Mouse (Mus musculus) common myeloid progenitor, adult 5-6 weeks (primary cell): ENCODE data around the gene Tctex1d1. TPM values are rescaled to one million over a fixed set of nuclear protein-coding genes. Genes with fewer than 3 reads are reported as not detected.

Experiments
- ATAC-seq: replicated peaks from 2 replicates; pipeline ENCODE4 v1.8.0; 2016; ENCODE audit warnings: low read depth, mild to moderate bottlenecking, moderate TSS enrichment, inconsistent platforms; ENCODE audit not compliant: poor library complexity, severe bottlenecking
- total RNA-seq: library from RNA; stranded (forward); fragments of 200-1000, 187-1606 nt; gene quantifications from 2 replicates; pipeline ENCODE4 v1.2.3, GENCODE M21; 2017

The Tctex1d1 gene
- total RNA-seq, 1 experiment from 2014 or later: 1.6 TPM

- no peak for ATAC-seq
These were observed 8.9 kb downstream of the Tctex1d1 start for GRCm38 (mm10) chr4:102987325-102987724.

GRCm38 (mm10) chr4:102987756-102988155, 9.3 kb downstream of the Tctex1d1 start:
- no peak for ATAC-seq

- ATAC-seq: no peak
These were observed 10.1 kb downstream of the Tctex1d1 start for GRCm38 (mm10) chr4:102988526-102988925.

DNA sequence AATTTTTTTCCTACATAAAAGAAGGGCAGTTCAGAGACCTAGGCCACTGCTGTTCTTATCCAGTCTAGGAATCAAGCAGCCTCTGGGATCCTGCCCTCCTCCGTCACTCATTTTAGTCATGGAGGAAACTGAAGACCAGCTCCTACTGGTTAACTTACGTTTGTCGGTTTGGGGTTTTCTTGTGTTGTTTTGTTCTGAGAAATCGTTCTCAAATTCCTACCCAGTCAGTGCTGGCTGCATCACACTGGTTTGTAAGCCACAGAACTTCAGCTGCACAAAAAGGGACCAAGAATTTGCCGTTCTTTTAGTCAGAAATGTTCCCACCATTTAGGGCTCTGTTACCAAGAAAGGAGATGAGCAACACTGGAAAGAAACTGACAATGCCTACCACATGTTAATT, 11.0 kb downstream of the Tctex1d1 start:
- no peak for ATAC-seq

DNA sequence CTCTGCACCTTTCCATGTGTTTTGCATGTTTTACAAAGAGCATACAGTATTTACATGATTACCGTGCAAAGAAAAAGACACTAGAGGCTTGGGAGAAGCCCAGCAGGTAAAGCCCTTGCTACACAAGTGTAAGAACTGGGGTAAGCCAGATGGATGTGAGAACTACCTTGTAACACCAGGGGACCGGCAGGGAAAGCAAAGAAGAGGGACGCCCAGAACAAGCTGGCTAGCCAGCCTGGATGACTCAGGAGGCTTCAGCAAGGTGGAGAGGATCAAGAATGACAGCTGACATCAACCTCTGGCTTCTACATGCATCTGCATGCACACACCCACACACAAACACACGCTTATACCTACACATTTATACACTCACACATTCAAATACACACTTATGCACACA, 11.6 kb downstream of the Tctex1d1 start:
- no peak for ATAC-seq

- ATAC-seq: no peak
These were observed 12.4 kb downstream of the Tctex1d1 start for GRCm38 (mm10) chr4:102990595-102991340.

- ATAC-seq: no peak
These were observed 13.3 kb downstream of the Tctex1d1 start for GRCm38 (mm10) chr4:102991685-102992084.

- no peak for ATAC-seq
These were observed 26.3 kb downstream of the Tctex1d1 start for GRCm38 (mm10) chr4:103004681-103005080.

DNA sequence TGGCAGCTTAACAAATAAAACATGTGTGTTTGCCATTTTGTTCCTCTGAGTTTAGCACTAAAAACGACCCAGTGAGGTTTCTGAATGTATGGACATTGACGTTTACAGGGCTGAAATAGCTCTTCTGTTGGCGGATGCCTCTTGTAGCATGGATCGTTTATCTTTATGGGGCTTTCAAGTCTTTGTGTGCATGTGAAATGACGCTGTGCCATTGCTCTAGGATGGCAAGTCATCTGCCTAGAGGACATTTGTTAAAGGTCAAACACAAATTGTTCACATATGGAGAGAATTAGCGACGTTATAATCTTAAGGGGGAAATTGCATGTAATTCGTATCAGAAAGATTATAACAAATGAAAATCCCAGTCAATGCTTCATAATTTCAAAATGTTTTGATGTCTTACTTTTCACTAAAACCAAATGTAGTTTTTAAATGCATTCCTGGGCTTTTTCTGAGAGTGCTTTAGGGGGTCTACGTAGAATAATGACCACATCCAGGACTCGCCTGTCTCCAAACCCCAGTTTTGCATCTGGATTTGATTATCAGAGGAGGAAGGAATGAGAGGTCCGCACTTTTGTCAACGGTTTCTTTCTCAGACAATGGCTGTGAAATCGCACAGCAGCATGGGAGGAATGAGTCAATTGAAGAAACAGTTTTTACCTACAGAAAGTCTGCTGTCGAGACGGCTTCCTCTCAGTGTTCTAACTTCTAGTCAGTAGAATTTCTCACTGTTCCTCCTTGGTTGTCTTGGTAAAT, 27.0 kb downstream of the Tctex1d1 start:
- ATAC-seq: no peak

- no peak for ATAC-seq
These were observed 27.9 kb downstream of the Tctex1d1 start for GRCm38 (mm10) chr4:103006266-103006665.

DNA sequence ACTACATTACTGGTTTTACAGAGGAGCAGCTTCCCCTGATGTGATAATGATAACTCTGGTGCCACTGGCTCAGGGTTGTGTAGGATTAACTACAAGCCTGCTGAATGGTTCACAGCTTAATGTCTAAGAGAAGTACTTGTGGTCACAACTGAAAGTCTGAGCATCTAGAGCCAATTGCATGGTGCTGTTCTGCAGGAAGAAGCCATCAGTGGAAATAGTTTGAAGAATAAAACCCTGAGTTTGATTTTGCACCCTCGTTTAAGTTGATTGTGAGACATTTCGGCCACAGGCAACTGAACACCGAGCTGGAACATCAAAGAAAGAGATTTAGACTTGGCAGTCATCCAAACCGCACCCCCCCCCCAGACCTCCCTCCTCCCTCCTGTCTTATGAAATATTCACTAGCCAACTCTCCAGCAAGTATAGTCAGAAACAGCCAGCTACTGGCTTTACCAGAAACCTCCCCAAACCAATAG, 28.6 kb downstream of the Tctex1d1 start:
- peak; percentile 94 for ATAC-seq

DNA sequence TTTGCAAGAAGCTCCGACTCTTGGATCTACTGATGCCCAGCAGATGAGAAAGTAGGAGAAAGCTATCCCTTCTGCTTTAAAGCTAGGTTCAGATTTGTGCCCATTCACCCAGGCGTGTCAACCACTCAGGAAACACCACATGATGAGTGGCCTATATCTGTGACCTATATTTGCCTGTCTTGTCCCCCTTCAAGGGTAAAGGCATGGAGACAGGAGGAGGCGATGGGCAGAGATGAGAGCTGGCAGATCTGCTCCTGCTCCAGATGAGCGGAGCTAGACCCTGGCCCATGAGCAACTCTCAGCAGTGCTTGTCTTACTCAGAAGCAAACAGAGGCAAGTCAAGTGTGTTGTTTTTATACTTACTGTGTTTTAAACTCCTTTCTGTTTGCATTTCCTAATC, 32.3 kb downstream of the Tctex1d1 start:
- no peak for ATAC-seq

DNA sequence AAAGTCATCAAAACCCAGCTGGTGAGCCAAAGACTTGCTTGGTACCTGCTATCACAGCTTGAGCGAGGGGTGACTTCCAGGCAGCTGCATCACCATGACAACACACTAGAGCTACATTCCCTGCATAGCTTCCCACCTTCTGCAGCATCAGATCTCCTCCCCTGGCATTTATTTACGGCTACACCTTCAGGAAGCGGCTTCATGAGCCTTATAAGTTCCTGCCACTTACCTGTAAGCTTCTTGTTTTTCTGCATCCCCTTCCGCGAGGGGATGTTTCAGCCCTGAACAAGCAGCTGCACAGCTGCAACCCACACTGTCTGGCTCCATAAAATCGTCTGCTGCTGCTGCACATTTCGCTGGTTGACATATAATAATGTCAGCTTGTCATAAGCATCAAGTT, 33.4 kb downstream of the Tctex1d1 start:
- ATAC-seq: no peak

- no peak for ATAC-seq
These were observed 35.1 kb downstream of the Tctex1d1 start for GRCm38 (mm10) chr4:103013490-103013889.

GRCm38 (mm10) chr4:103026621-103027020, 48.2 kb downstream of the Tctex1d1 start, which contains the start of gene Insl5:
Gene Insl5 (minus strand): TSS chr4:103026842.
- no peak for ATAC-seq

DNA sequence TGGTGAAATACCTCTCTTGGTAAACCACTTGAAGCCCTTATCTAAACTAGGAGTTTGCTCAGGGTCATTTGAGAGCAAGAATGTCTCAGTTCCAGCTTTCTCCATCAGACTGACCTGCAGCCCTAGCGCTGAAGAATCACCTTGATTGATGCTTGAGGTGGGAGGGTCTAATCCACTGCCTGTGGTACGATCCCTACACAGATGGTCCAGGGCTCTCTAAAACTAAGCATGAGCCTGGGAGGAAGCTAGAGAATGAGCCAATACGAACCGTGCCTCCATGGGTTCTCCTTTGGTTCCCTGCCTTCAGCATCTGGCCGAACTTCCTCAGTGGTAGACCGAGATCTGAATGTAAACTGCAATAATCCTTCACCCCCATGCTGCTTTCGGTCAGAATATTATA, 49.3 kb downstream of the Tctex1d1 start:
- no peak for ATAC-seq

GRCm38 (mm10) chr4:103028177-103029088, 50.0 kb downstream of the Tctex1d1 start:
- no peak for ATAC-seq

GRCm38 (mm10) chr4:103039103-103039837, 60.9 kb downstream of the Tctex1d1 start:
- ATAC-seq: peak; percentile 55

- ATAC-seq: peak; percentile 82
These were observed 61.4 kb downstream of the Tctex1d1 start for GRCm38 (mm10) chr4:103039838-103040191.

GRCm38 (mm10) chr4:103042997-103043396, 64.6 kb downstream of the Tctex1d1 start:
- ATAC-seq: 0 out of 2 replicates have a peak, but pooled peaks have one; percentile 45
